8 mouse cellular contexts compared by ENCODE assay signal in the genomic region with DNA sequence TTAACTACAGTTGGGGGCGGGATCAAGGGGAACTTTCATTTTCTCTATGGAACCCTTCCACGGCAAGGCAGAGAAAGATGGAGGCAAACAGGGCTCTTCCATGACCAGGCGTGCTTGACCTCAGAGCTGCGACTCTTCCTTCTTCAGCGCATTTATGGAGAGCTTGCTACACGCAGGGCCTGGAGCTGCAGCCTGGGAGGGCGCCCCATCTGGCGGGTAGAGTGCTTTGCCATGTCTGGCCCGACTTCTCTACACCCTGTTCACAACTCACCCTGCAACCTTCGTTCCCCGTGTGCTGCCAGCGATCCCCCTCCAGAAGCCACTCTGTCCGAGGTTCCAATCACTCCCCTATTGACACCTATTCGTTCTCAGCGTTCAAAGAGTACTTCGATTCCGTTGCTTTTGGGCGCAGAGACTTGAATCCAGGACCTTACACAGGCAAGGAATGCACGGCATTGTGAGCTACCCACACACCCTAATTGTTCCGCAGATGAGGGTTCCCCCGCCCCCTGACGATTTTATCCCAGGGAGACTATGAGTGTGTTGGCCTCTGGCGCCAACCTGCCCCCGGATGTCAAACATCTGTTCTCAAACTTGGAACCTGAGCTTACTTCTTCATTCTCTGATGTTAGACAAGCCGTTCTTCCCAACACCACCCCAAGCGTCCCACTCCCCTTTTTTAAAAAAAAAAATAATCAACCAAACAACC. TPM values are rescaled to one million over a fixed set of nuclear protein-coding genes. Genes with fewer than 3 reads are reported as not detected.
DNase-seq lines count a peak whose midpoint lies in the region; ATAC-seq lines count a peak whose summit lies in the region.

A gene (plus strand): TSS at position 74 of the 709 bp plus-strand sequence.

- H3K36me3 ChIP-seq in intestine, embryonic 14.5 days (ENCODE audit: control insufficient read depth, insufficient read depth, low read length) = no peaks in the 10 kb centered on the region
- no peaks in the 10 kb centered on the region for H3K36me3 ChIP-seq in midbrain, embryonic 10.5 days

- WGBS in intestine, embryonic 14.5 days = 3% methylated on average over 26 of the region's 26 CpGs
- WGBS in midbrain, embryonic 10.5 days = 5% methylated on average over 26 of the region's 26 CpGs

- H3K4me1 ChIP-seq in intestine, embryonic 14.5 days (replicated peaks; ENCODE audit: control insufficient read depth, insufficient read depth, low read length) = peaks cover 28% of the 10 kb centered on the region
- H3K4me1 ChIP-seq in midbrain, embryonic 10.5 days = peaks cover 50% of the 10 kb centered on the region

- no peak for ATAC-seq in intestine, embryonic 14.5 days (replicated peaks; ENCODE audit: low FRiP score, low TSS enrichment, low read depth)

- H3K9me3 ChIP-seq in intestine, embryonic 14.5 days (ENCODE audit: control insufficient read depth, low read length) = no peaks in the 10 kb centered on the region
- H3K9me3 ChIP-seq in midbrain, embryonic 10.5 days (replicated peaks) = peaks cover 3% of the 10 kb centered on the region; the same call in 1 of the 2 replicates

- H3K27ac ChIP-seq in intestine, embryonic 14.5 days (ENCODE audit: low read depth) = peak within 1 kb of the TSS; percentile 11; the same call in 1 of the 2 replicates
- peak within 1 kb of the TSS; percentile 68; the same call in 1 of the 2 replicates for H3K27ac ChIP-seq in midbrain, embryonic 10.5 days (replicated peaks)

- intact Hi-C loops in gastrocnemius, postnatal 36 days (cut with DNase I) = no loop called here
- intact Hi-C loops in left cerebral cortex, postnatal 4 days (cut with DNase I) = no loop called here

- 0 out of 2 replicates have a peak, but pooled peaks cover 3% of the 10 kb centered on the region for H3K27me3 ChIP-seq in intestine, embryonic 14.5 days (replicated peaks; ENCODE audit: control insufficient read depth, insufficient read depth, low read length)
- H3K27me3 ChIP-seq in midbrain, embryonic 10.5 days (ENCODE audit: low read depth, poor library complexity, severe bottlenecking) = peaks cover 71% of the 10 kb centered on the region

- H3K4me2 ChIP-seq in intestine, embryonic 14.5 days (ENCODE audit: low read length) = peak within 1 kb of the TSS; percentile 100

- H3K4me3 ChIP-seq in intestine, embryonic 14.5 days (ENCODE audit: low read depth, low read length) = peak within 1 kb of the TSS; percentile 55
- H3K4me3 ChIP-seq in midbrain, embryonic 10.5 days = peak within 1 kb of the TSS; percentile 59

- H3K9ac ChIP-seq in intestine, embryonic 14.5 days (ENCODE audit: low read length) = peak within 1 kb of the TSS; percentile 52; the same call in 1 of the 2 replicates

- DNase-seq in left cerebral cortex, adult 18-20 months (ENCODE audit: low spot score in 2 of 2) = peak in 1 of 2 experiments; percentile 16
- DNase-seq in left cerebral cortex, adult 11 months (ENCODE audit: low spot score) = no peak
- DNase-seq in cerebellum, postnatal 25 days = peak; percentile 31 to 55
- peak; percentile 32 to 43 for DNase-seq in gastrocnemius, postnatal 36 days
- DNase-seq in intestine, embryonic 14.5 days (ENCODE audit: low spot score) = peak; percentile 76
- DNase-seq in left cerebral cortex, postnatal 4 days = peak; percentile 32
- peak; percentile 48 for DNase-seq in midbrain, embryonic 10.5 days (ENCODE audit: low spot score)
- DNase-seq in spleen, postnatal 36 days (ENCODE audit: low spot score in 2 of 2) = peak; percentile 67 to 72

RNA-seq across cellular contexts. Expression of the gene that starts here (rescaled TPM):
- total RNA-seq in left cerebral cortex, adult 18-20 months (2021) = 10 to 100 TPM; 21.2 to 22.0 TPM
- 10 to 100 TPM; 11.7 to 19.0 TPM for total RNA-seq in gastrocnemius, postnatal 36 days (2021)
- polyA plus RNA-seq in intestine, embryonic 14.5 days (2014; fragmentation: Nextera tagmentation; extraction: Ambion mirVana) = 22.8 and 24.3 TPM in 2 replicates
- total RNA-seq in left cerebral cortex, postnatal 4 days (2021) = 10 to 100 TPM; 24.1 to 28.5 TPM
- 4.0 and 7.4 TPM in 2 replicates for polyA plus RNA-seq in midbrain, embryonic 10.5 days (2016; fragmentation: Nextera tagmentation; extraction: Ambion mirVana)
